Mouse (Mus musculus) telencephalon, adult 2 months (tissue): ENCODE results near the gene Pts.

Experiments
- DNase-seq: peaks from one replicate; pipeline ENCODE4 v3.0.0-alpha.2; 2011; ENCODE audit warnings: low read depth, low spot score

Pts gene

GRCm38 (mm10) chr9:50528293-50528892 lies at the start of gene Pts:
Gene Pts, minus strand, starts transcription at chr9:50528724.
- DNase-seq: peak; percentile 97

GRCm38 (mm10) chr9:50569599-50570525 lies 41.3 kb upstream of the Pts start:
- DNase-seq: no peak

- DNase-seq: no peak
Observed at GRCm38 (mm10) chr9:50567881-50568280, 39.4 kb upstream of the Pts start.

- DNase-seq: no peak
Observed at GRCm38 (mm10) chr9:50567372-50567771, 38.8 kb upstream of the Pts start.

- DNase-seq: no peak
Observed at GRCm38 (mm10) chr9:50565940-50566339, 37.4 kb upstream of the Pts start.

GRCm38 (mm10) chr9:50565173-50565572 lies 36.6 kb upstream of the Pts start:
- DNase-seq: no peak

GRCm38 (mm10) chr9:50561918-50562360 lies 33.4 kb upstream of the Pts start:
- DNase-seq: no peak

GRCm38 (mm10) chr9:50561145-50561917 lies 32.8 kb upstream of the Pts start, which contains the start of gene Tex12:
Gene Tex12, minus strand, starts transcription at chr9:50561325.
- no peak for DNase-seq

- DNase-seq: no peak
Observed at GRCm38 (mm10) chr9:50555094-50555446, 26.5 kb upstream of the Pts start, which contains the start of gene Bco2. Gene Bco2, minus strand, starts transcription at chr9:50555181.

- peak; percentile 86 for DNase-seq
Observed at GRCm38 (mm10) chr9:50554241-50555093, 25.9 kb upstream of the Pts start, which contains the start of gene Il18. Gene Il18, plus strand, starts transcription at chr9:50554827.

- no peak for DNase-seq
Observed at GRCm38 (mm10) chr9:50553547-50553946, 25.0 kb upstream of the Pts start.

GRCm38 (mm10) chr9:50552206-50552605 lies 23.7 kb upstream of the Pts start:
- no peak for DNase-seq

- DNase-seq: no peak
Observed at GRCm38 (mm10) chr9:50548936-50549335, 20.4 kb upstream of the Pts start.

- no peak for DNase-seq
Observed at GRCm38 (mm10) chr9:50547859-50548478, 19.4 kb upstream of the Pts start.

- DNase-seq: no peak
Observed at GRCm38 (mm10) chr9:50542401-50542800, 13.9 kb upstream of the Pts start.

GRCm38 (mm10) chr9:50540170-50540569 lies 11.6 kb upstream of the Pts start:
- DNase-seq: no peak

GRCm38 (mm10) chr9:50537295-50537694 lies 8.8 kb upstream of the Pts start:
- DNase-seq: no peak

GRCm38 (mm10) chr9:50536603-50537135 lies 8.1 kb upstream of the Pts start:
- DNase-seq: no peak

- no peak for DNase-seq
Observed at GRCm38 (mm10) chr9:50535930-50536329, 7.4 kb upstream of the Pts start.

GRCm38 (mm10) chr9:50533791-50534190 lies 5.3 kb upstream of the Pts start:
- no peak for DNase-seq
